In the genomic region with DNA sequence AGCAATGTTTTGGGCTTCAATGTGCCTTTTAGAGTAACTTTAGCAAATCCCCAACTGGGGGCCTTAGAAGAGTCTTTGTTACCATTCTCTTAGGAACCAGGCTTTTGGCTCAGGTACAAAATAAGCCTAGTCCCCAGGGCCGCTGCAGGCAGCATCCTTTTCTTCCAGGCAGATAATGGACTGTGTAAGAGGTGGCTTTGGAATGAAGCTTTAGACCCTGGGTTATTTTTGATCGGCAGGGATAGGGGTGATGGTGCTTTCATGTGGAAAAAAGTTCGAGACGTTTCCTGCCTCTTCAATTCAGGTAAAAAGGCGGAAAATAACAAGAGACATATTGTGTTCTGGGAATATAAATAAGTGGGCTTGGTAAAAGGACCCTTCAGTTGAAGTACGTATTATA, we compare ENCODE assay signal across 25 mouse cellular contexts.
"Had no signal": no experiment of that assay in that cellular context is flagged by ENCODE, and none has a peak within 500 bp of the region (broad histone marks: within the 10 kb centered on the region; RNA-seq: fewer than 3 reads in every experiment).

No protein-coding gene starts in this region.

- ATAC-seq: hindbrain, embryonic 16.5 days; inflammation-experienced regulatory T-cells, adult 6 months; intestine, embryonic 15.5 days; intestine, postnatal 0 days; liver, embryonic 12.5 days had no signal

- H3K4me3 ChIP-seq: gastrocnemius, adult 2 months; heart, embryonic 10.5 days; heart, embryonic 12.5 days; hindbrain, embryonic 10.5 days; hindbrain, embryonic 12.5 days; intestine, embryonic 15.5 days; layer of hippocampus, adult 2 months; left cerebral cortex, adult 2 months; limb, embryonic 10.5 days; limb, embryonic 12.5 days; liver, embryonic 12.5 days had no signal

- H3K9me3 ChIP-seq: heart, embryonic 10.5 days; heart, embryonic 12.5 days; hindbrain, embryonic 10.5 days; hindbrain, embryonic 12.5 days; intestine, embryonic 15.5 days; limb, embryonic 10.5 days; liver, embryonic 12.5 days had no signal

- H3K27ac ChIP-seq: gastrocnemius, adult 2 months; heart, embryonic 10.5 days; hindbrain, embryonic 10.5 days; hindbrain, embryonic 12.5 days; hindbrain, embryonic 14.5 days; intestine, embryonic 15.5 days; layer of hippocampus, adult 2 months; left cerebral cortex, adult 2 months; limb, embryonic 10.5 days; limb, embryonic 12.5 days; liver, embryonic 12.5 days had no signal

- H3K4me1 ChIP-seq: heart, embryonic 10.5 days; hindbrain, embryonic 10.5 days; hindbrain, embryonic 12.5 days; intestine, embryonic 15.5 days; limb, embryonic 10.5 days; limb, embryonic 12.5 days; liver, embryonic 12.5 days had no signal

- H3K36me3 ChIP-seq: heart, embryonic 10.5 days; heart, embryonic 12.5 days; hindbrain, embryonic 10.5 days; hindbrain, embryonic 12.5 days; intestine, embryonic 15.5 days; limb, embryonic 10.5 days; limb, embryonic 12.5 days; liver, embryonic 12.5 days had no signal

- H3K4me2 ChIP-seq: heart, embryonic 12.5 days; hindbrain, embryonic 12.5 days; hindbrain, embryonic 14.5 days; intestine, embryonic 15.5 days; limb, embryonic 12.5 days; liver, embryonic 12.5 days had no signal

- DNase-seq: gastrocnemius, adult 2 months; gastrocnemius, postnatal 10 days; gastrocnemius, postnatal 25 days; heart, adult 18-20 months; heart, postnatal 10 days; heart, postnatal 4 days; kidney, adult 18-20 months; kidney, adult 8-10 months; kidney, postnatal 10 days; kidney, postnatal 25 days; kidney, postnatal 4 days had no signal

- H3K9ac ChIP-seq: heart, embryonic 12.5 days; hindbrain, embryonic 12.5 days; hindbrain, embryonic 14.5 days; intestine, embryonic 15.5 days; limb, embryonic 12.5 days; liver, embryonic 12.5 days had no signal

- H3K27me3 ChIP-seq: heart, embryonic 12.5 days; hindbrain, embryonic 12.5 days; intestine, embryonic 15.5 days; limb, embryonic 12.5 days; liver, embryonic 12.5 days had no signal
